Mouse (Mus musculus): ENCODE data around the gene 6030452D12Rik. TPM values are rescaled to one million over a fixed set of nuclear protein-coding genes. Genes with fewer than 3 reads are reported as not detected.

6030452D12Rik gene
- total RNA-seq, 2 experiments from 2014 or later = not detected

GRCm38 (mm10) chr8:106556068-106556645 lies 55.8 kb downstream of the 6030452D12Rik start:
- DNase-seq (ENCODE audit: extremely low spot score in 1 of 2, low spot score in 1 of 2) = no peak

Other genes starting within 250 kb of the 6030452D12Rik start
- 10 to 100 TPM; 77.7 to 84.8 TPM for gene Smpd3, start 162.5 kb upstream of the 6030452D12Rik start, total RNA-seq (2021)
- 10 to 100 TPM; 10.9 to 13.3 TPM for gene Zfp90, start 85.2 kb upstream of the 6030452D12Rik start, total RNA-seq (2021)
- gene Cdh3, start 10.4 kb downstream of the 6030452D12Rik start, total RNA-seq (2021) = under 1 TPM in 1 of 2 experiments, not detected in 1; 0.05 TPM
- 100 to 1,000 TPM in 1 of 2 experiments, 10 to 100 TPM in 1; 73.1 to 101 TPM for gene Gm10073, start 72.9 kb downstream of the 6030452D12Rik start, total RNA-seq (2021)
- gene Cdh1, start 102.8 kb downstream of the 6030452D12Rik start, total RNA-seq (2021) = under 1 TPM; 0.42 to 0.59 TPM
- gene Tango6, start 182.5 kb downstream of the 6030452D12Rik start, total RNA-seq (2021) = 1 to 10 TPM; 5.7 to 7.1 TPM